Mouse (Mus musculus) CD4-positive helper T cell, adult 2 months (primary cell): ENCODE measurements around the gene Methig1.
"Not testable (repeated sequence)": the region's sequence is repeated elsewhere in the genome, so short reads cannot be mapped to it uniquely, and the experiment has no call there.

Experiments
- DNase-seq: peaks from one replicate; pipeline ENCODE4 v3.0.0-alpha.2; 2012; ENCODE audit warnings: low read depth, missing footprints, low spot score

Gene Methig1

DNA sequence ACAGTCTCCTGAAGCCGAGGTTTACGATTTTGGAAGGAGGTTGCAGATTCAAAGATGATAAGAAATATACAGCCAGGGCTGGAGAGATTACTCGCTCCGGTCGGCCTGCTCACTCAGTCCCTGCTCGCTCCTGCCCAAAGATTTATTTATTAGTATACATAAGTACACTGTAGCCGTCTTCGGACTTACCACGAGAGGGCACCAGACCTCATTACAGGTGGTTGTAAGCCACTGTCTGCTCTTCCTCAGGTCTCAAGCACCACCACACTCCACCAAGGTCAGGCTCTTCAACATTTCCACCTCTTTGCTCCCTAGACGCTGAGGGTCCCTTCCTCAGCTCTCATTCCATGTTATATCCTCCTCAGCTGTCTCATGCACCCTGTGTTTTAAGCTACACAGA lies 15.1 kb upstream of the Methig1 start:
- peak; percentile 64 for DNase-seq

DNA sequence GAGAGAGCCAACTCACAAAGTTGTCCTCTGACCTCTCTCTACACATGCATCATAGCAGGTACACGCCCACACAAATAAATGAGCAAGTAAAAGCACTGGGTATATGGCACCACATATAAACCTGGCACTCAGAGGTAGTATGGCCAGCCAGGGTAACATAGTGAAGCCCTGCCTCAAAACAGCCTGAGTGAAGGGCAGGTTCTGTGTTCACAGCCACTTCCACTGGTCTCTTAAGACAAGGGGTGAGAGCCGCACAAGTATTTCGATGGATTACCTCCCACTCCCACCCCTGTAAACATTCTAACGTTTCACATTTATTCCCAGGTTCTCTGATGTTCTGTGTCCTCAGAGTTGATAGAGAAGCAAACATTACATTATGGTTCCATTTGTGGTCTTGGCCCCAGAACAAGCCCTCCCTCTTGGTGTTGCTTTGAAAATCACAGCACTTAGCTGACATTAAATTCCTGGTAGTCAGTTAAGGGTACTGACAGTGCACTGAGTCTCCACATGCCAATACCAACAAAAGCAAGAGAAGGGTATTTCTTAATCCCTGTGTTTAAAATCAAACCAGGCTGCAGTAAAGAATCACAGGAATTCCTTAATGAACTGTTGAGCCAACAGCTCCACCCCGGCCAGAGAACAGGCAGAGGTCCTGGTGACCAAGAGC lies 11.5 kb upstream of the Methig1 start:
- DNase-seq: not testable (repeated sequence)

DNA sequence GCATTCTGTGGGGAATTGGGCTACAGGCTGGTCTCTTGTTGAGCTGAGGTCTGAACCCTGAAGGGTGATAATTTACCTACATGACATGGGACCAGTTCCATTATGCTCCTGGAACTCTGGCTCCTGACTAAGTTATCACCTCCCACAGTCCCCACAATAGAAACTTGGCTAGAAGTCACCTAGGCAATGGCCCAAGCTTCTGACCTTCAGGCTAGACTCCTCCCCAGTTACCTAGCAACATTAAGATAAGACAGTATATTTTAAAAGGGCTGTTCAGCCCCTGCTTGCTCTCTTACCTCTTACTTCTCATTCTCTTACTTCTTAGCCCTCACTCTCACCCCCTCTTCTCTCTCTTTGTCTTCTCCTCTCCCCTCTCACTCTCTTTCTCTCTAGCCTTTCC lies 7.5 kb upstream of the Methig1 start:
- no peak for DNase-seq

DNA sequence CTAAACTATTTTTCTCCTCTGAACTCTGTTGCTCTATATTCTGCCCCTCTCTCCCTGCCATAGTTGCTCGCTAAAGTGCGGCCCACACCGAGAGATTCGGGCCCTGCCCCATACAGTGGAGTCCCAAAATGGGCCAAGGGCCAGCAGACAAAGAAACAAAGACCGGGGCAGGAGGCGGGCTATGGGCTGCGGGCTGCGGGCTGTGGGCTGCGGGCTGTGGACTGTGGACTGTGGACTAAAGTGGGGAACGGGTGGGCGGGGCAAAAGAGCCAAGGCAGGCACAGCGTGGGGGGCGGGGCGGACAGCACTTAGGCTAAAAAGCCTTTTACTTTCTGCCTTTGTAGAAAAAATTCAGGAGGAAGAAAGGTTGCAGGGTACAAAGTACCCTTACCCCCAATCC lies 6.2 kb upstream of the Methig1 start:
- DNase-seq: no peak

DNA sequence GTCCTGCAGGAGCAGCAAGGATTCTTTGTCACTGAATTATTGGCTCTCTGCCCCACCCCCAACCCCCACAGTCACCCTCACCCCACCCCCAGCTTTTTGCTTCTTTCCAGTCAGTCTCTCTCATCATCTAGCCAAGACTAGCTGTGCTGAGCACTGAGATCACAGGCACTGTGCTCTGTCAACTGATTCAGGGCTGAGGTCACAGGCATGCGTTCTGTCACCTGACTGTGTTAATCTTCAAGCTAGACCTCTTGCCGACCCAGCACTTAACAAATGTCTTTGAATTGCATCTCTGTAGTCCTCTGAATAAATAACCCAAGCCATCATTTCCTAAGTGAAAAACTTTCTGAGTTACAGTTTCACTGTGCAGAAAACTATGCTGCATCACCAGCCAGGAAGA lies 3.5 kb upstream of the Methig1 start:
- no peak for DNase-seq

DNA sequence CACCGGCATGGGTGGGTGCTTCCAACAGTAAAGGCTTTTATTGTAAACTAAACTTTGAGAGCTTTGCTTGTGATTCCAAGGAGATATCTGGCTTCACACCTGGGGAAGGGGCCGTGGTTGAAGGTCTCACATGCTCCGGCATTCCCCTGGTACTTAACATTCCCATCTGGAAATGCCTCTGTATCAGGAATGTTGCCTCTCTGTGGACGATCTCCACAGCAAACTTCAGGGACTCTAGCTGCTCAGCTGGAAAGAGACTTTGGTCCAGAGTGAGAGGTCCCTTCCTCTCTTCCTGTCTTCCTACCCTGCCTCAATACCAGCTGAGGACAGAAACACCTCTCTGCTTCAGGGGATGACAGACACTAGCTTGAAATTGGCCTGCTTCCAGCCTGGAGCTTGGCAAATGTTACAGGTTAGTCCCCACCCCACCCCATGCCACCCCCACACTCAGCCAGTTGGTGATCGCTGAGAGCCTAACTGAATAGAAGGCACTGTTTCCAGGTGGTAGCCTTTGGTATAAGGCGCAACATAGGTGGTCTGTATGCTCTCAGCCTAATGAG lies 1.4 kb upstream of the Methig1 start:
- DNase-seq: no peak

- DNase-seq: not testable (repeated sequence)
Measured at GRCm38 (mm10) chr15:100353399-100353798, 450 bp downstream of the Methig1 start.

DNA sequence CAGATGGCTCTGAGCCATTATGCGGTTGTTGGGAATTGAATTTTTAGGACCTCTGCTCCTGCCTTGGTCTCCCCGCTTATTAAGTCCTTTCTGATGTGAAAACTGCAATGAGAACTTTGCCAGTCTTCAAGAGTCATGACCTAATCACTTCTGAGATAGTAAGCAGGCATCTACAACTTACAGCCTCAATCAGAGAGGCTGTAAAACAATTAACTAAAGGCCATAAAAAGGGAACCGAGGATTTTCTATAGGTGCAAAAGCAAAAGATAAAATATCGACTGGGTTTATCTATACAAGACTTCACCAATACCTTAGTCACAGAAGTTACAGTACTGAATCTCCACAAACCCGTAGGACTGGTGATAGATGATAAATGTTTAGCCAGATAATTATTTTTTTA lies 2.9 kb downstream of the Methig1 start:
- no peak for DNase-seq

GRCm38 (mm10) chr15:100364242-100364641 lies 11.3 kb downstream of the Methig1 start, which contains the start of gene Higd1c:
Higd1c (plus strand) TSS chr15:100364542.
- DNase-seq: no peak

- DNase-seq: not testable (repeated sequence)
Measured at GRCm38 (mm10) chr15:100365967-100366366, 13.0 kb downstream of the Methig1 start.

DNA sequence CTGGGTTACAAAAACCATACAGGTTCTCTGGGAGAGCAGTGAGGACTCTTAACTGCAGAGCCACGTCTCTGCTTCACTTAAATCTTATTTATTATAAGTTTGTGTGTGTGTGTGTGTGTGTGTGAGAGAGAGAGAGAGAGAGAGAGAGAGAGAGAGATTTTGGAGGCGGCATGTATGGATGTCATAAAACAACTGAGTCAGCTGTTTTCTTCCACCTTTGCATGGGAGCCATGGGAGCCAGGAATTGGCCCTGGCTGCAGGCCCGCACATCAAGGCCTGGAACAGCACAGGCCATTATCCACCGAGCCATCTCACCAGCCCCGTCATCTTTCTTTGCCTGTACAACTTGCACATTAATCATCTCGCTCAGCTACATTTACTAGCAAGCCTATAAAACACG lies 14.2 kb downstream of the Methig1 start:
- no peak for DNase-seq

- DNase-seq: peak; percentile 46
Measured at GRCm38 (mm10) chr15:100375066-100375465, 22.1 kb downstream of the Methig1 start.

GRCm38 (mm10) chr15:100377847-100378505 lies 25.0 kb downstream of the Methig1 start:
- not testable (repeated sequence) for DNase-seq

- no peak for DNase-seq
Measured at GRCm38 (mm10) chr15:100379658-100380057, 26.7 kb downstream of the Methig1 start.

DNA sequence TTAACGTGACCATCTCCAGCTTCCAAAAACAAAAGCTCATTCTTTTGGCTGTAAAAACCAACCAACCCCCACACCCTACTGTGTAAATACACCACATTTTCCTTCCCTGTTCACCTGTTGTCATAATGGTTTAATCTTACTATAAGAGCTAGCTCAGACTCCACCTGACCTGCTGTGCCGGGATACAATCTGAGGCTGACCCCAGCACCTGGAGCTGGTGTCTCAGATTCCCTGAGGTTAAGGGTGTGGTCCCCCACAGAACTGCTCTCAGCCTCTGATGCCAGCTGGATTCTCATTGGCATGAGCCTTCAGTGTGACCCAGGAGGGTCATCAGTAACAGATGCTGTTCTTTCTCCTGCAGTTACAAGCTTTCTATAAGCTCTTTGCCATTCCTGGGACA lies 27.2 kb downstream of the Methig1 start:
- no peak for DNase-seq

- DNase-seq: no peak
Measured at GRCm38 (mm10) chr15:100385705-100386104, 32.8 kb downstream of the Methig1 start.

- no peak for DNase-seq
Measured at GRCm38 (mm10) chr15:100387544-100388223, 34.7 kb downstream of the Methig1 start.

- DNase-seq: no peak
Measured at GRCm38 (mm10) chr15:100388224-100388835, 35.4 kb downstream of the Methig1 start.

DNA sequence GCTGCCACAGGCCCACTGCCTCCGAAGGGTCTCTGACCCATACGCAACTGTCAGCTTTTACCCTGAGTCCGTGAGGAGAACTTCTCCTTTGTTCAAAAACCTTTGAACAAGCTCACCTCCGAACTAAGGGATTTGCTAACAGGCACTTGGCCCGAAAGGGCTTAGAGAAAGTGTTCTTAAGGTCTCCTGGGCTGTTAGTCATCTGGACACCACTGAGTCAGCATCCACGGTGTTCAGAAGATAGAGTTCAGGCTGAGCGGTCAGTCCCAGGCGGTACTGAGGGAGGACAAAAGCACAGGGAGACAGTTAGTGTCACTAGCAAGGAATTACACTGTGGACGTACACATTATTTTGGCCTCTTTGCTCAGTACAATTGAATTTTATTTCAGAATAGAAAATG lies 35.9 kb downstream of the Methig1 start:
- no peak for DNase-seq

DNA sequence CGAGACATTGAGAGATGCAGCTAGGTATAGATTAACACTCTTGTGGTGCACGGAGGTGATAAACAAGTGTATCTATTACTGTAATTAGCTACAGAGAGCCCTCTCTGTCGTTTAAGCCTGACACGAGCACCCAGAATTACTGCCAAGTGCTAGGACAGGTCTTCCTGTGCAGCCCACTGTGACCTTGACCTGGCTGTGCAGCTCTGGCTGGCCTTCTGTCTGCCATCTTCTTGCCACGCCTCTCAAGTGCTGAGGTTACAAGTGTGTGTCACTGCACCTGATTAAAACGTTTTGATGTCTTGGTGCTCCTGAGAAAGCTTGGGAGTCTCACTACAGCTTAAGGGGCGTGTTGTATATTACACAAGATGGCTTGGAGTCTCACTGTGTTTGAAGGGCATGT lies 38.1 kb downstream of the Methig1 start:
- no peak for DNase-seq

DNA sequence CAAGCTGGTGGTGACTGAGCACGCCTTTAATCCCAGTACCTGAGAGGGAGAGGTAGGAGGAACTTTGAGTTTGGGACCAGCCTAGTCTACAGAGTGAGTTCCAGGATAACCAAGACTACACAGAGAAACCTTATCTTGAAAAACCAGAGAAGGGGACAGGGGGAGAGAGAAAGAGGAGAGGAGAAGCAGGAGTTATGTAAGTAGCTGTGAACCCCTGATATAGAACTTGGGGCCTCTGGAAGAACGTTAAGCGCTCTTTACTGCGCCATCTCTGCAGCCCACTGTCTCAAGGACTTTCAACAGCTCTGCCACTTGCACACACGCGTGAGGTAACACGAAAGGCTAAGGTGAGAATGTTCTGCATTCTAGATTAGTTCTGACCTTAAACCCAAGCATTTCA lies 38.6 kb downstream of the Methig1 start:
- no peak for DNase-seq

DNA sequence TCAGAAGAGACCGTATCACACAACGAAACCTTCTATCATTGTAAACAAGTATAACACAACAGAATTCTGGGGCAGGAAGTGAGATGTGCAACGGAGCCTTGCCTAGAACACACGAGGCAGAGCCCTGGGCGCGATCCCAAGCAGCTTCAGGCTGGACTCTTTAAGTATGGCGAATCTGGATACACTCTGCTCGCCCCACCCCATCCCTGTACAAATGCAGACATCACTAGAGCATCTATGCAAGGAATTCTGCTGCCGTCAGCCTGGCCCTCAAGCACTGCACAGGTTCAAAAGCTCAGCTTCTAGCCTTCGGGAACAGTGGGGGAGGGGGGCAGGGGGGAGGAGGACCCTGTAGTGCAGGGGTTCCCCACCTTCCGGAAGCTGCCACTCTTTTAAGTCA lies 40.1 kb downstream of the Methig1 start:
- DNase-seq: no peak
